Mouse (Mus musculus): Measurements from ENCODE around the gene Cck. TPM values are rescaled to one million over a fixed set of nuclear protein-coding genes. Genes with fewer than 3 reads are reported as not detected.

Gene Cck
- total and polyA plus RNA-seq, 2 experiments from 2014 or later: 150 to 174 TPM

DNA sequence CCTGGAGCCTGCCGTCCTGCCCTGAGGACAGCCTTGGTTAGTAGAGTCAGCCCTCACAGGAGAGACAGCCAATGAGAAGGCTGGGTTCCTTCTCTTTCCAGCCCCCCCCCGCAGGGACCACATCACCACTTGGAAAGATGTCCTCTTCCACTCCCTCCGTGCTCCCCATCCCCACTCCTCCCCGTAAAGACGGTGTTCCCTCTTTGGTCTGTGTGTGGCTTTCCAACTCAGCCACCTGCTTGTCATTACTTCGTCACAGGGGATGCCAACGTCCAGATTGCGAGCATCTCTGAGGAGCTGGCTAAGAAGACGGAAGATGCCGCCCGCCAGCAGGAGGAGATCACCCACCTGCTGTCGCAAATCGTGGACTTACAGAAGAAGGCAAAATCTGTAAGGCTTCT is 49.1 kb downstream of the Cck start:
- TF ChIP-seq CTCF (IDR thresholded peaks at IDR 0.05; ENCODE audit: low read depth): no peak
- H3K4me3 ChIP-seq (ENCODE audit: low read depth, low read length): no peak overlapping the region
- peaks cover 89% of the 10 kb centered on the region for H3K36me3 ChIP-seq (ENCODE audit: insufficient read depth)
- H3K4me1 ChIP-seq (ENCODE audit: insufficient read depth): no peaks in the 10 kb centered on the region
- DNase-seq (peak; percentile 72), ATAC-seq (peak; percentile 42; the same call in 1 of the 2 replicates)
- no peak overlapping the region for H3K9ac ChIP-seq
- no peaks in the 10 kb centered on the region for H3K27me3 ChIP-seq (ENCODE audit: insufficient read depth, low read length)
- no peak overlapping the region for H3K27ac ChIP-seq (ENCODE audit: low read depth, low read length)
- H3K4me2 ChIP-seq (ENCODE audit: low read depth): no peak overlapping the region
- 59% methylated on average over 13 of the region's 13 CpGs for WGBS
- no peaks in the 10 kb centered on the region for H3K9me3 ChIP-seq (ENCODE audit: low read length)

DNA sequence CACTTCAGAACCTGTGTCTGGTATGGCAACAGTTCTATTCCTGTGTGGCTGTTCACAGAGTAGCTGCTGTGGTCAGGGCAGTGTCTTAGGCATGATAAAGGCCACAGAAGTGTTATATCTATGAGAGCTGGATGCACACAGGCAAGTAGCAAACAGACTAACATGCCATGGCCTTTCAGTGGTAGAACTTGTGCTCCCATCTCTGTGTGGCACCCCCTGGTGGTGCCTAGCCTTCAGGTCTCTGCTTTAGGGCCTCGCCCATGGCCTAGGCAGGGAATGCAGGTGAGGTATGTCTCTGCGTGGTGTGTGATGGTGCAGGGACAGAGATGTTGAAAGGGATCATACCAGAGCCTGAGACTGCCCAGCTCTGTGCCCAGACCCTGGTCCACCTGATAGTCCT is 50.1 kb downstream of the Cck start:
- DNase-seq: peak; percentile 30
- Histone ChIP-seq H3K9me3 (ENCODE audit: low read length) (no peaks in the 10 kb centered on the region), H3K9ac (no peak overlapping the region), H3K4me1 (ENCODE audit: insufficient read depth) (no peaks in the 10 kb centered on the region), H3K27me3 (ENCODE audit: insufficient read depth, low read length) (no peaks in the 10 kb centered on the region), H3K36me3 (ENCODE audit: insufficient read depth) (peaks cover 78% of the 10 kb centered on the region), H3K4me2 (ENCODE audit: low read depth) (no peak overlapping the region), H3K27ac (ENCODE audit: low read depth, low read length) (no peak overlapping the region), H3K4me3 (ENCODE audit: low read depth, low read length) (no peak overlapping the region)
- 0 out of 2 replicates have a peak, but pooled peaks have one; percentile 15 for ATAC-seq
- WGBS: 84% methylated on average over 2 of the region's 2 CpGs
- peak; percentile 65 for TF ChIP-seq CTCF (IDR thresholded peaks at IDR 0.05; ENCODE audit: low read depth)

DNA sequence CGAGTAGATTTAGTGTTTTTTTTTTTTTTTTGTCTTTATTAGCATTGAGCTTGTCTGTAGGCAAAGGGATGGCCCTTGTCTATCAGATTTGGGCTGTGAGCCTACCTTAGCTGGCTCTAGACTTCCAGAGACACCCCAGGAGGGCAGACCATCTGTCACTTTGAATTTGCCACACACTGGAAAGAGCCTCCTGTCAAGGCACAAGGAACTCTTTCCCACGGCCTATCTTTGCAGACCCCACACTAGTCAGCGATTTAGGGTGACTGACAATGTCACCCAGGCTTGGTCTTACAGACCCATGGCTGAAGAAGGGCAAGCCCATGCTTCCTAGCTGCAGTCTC is 51.2 kb downstream of the Cck start:
- DNase-seq (no peak), ATAC-seq (no peak)
- Histone ChIP-seq H3K9me3 (ENCODE audit: low read length) (no peaks in the 10 kb centered on the region), H3K36me3 (ENCODE audit: insufficient read depth) (peaks cover 68% of the 10 kb centered on the region), H3K27me3 (ENCODE audit: insufficient read depth, low read length) (no peaks in the 10 kb centered on the region), H3K27ac (ENCODE audit: low read depth, low read length) (0 out of 2 replicates have a peak overlapping the region, but pooled peaks have one; percentile 9), H3K4me1 (ENCODE audit: insufficient read depth) (no peaks in the 10 kb centered on the region), H3K4me2 (ENCODE audit: low read depth) (no peak overlapping the region), H3K9ac (no peak overlapping the region), H3K4me3 (ENCODE audit: low read depth, low read length) (no peak overlapping the region)
- 53% methylated on average over 3 of the region's 3 CpGs for WGBS
- TF ChIP-seq CTCF (IDR thresholded peaks at IDR 0.05; ENCODE audit: low read depth): no peak

DNA sequence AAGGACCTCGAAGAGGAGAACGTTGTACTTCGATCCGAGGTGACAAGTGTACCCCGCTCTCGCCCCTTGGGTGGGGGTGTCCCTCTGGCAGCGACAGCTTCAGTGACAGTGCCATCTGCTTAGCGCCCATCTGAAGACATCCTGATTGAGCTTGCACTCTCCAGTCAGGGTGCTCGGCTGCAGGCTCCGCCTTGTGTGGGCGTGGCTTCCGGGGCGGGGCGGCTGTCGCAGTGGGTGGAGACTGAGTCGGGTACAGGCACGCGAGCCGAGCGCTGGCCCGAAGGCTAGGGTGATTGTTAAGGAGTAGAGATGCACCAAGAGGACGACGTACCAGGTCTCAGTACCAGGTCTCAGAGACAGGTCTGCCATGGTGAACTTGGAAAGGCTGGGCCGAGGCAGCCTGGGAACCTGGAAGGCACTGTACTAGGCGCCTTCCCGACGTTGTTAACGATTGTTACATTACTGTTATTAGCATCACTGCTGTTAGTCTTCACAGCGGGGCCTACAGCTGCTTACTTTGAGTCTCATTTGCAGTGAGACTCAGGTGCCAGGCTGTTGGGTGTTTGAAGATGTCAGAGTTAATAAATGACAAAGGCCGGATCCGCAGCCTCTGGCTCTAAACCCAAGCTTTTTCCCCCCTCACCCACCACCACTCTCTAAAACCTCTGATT is 51.7 kb downstream of the Cck start:
- Histone ChIP-seq H3K9ac (no peak overlapping the region), H3K9me3 (ENCODE audit: low read length) (no peaks in the 10 kb centered on the region), H3K4me1 (ENCODE audit: insufficient read depth) (no peaks in the 10 kb centered on the region), H3K27ac (ENCODE audit: low read depth, low read length) (0 out of 2 replicates have a peak overlapping the region, but pooled peaks have one; percentile 9), H3K36me3 (ENCODE audit: insufficient read depth) (peaks cover 63% of the 10 kb centered on the region), H3K27me3 (ENCODE audit: insufficient read depth, low read length) (no peaks in the 10 kb centered on the region), H3K4me3 (ENCODE audit: low read depth, low read length) (no peak overlapping the region), H3K4me2 (ENCODE audit: low read depth) (no peak overlapping the region)
- TF ChIP-seq CTCF (IDR thresholded peaks at IDR 0.05; ENCODE audit: low read depth): no peak
- WGBS: 71% methylated on average over 31 of the region's 31 CpGs
- peak; percentile 34; the same call in 1 of the 2 replicates for ATAC-seq
- DNase-seq: no peak

DNA sequence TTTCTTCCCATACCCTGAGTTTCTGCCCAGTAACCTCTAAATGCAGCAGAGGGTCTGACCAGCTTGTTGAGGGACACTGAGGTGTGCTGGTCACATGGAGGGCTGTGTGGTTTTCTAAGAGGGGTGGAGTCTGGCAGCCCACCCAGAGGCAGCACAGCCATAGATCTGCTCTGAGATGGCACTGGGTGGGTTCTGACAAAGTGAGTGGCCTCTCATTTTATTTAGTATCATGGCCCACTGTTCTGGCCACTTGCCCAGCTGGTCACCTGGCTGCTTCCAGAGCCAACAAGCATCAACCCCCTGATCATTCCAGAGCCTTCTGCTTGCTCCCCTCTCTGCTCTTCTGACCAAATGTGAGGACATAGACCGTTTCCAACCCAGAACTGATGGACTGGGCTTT is 53.3 kb downstream of the Cck start:
- no peak overlapping the region for H3K4me3 ChIP-seq (ENCODE audit: low read depth, low read length)
- peaks cover 46% of the 10 kb centered on the region for H3K36me3 ChIP-seq (ENCODE audit: insufficient read depth)
- TF ChIP-seq CTCF (IDR thresholded peaks at IDR 0.05; ENCODE audit: low read depth): no peak
- no peaks in the 10 kb centered on the region for H3K9me3 ChIP-seq (ENCODE audit: low read length)
- no peaks in the 10 kb centered on the region for H3K4me1 ChIP-seq (ENCODE audit: insufficient read depth)
- no peak overlapping the region for H3K9ac ChIP-seq
- no peak for DNase-seq
- H3K27me3 ChIP-seq (ENCODE audit: insufficient read depth, low read length): no peaks in the 10 kb centered on the region
- H3K4me2 ChIP-seq (ENCODE audit: low read depth): no peak overlapping the region
- no peak for ATAC-seq
- no peak overlapping the region for H3K27ac ChIP-seq (ENCODE audit: low read depth, low read length)
- WGBS: 82% methylated on average over 1 of the region's 1 CpGs

Other genes starting within 250 kb of the Cck start
- 5.5 and 13.3 TPM in 2 replicates for gene Ulk4, start 218.5 kb downstream of the Cck start, total RNA-seq (2014; rRNA removed)
- gene Ulk4, start 218.5 kb downstream of the Cck start, polyA plus RNA-seq (2015; fragmentation: Nextera tagmentation; extraction: Ambion mirVana): 104 and 105 TPM in 2 replicates
- gene Trak1, start 198.2 kb downstream of the Cck start, total RNA-seq (2014; rRNA removed): 115 and 116 TPM in 2 replicates
- 46.2 and 61.8 TPM in 2 replicates for gene Trak1, start 198.2 kb downstream of the Cck start, polyA plus RNA-seq (2015; fragmentation: Nextera tagmentation; extraction: Ambion mirVana)
- gene Lyzl4, start 146.4 kb upstream of the Cck start, total RNA-seq (2014; rRNA removed): 0.46 TPM in 1 of 2 replicates, not detected in the other
- gene Lyzl4, start 146.4 kb upstream of the Cck start, polyA plus RNA-seq (2015; fragmentation: Nextera tagmentation; extraction: Ambion mirVana): 0.25 TPM in 1 of 2 replicates, not detected in the other
- gene Vipr1, start 147.0 kb upstream of the Cck start, total RNA-seq (2014; rRNA removed): 0.48 and 1.5 TPM in 2 replicates
- 0.34 and 0.89 TPM in 2 replicates for gene Vipr1, start 147.0 kb upstream of the Cck start, polyA plus RNA-seq (2015; fragmentation: Nextera tagmentation; extraction: Ambion mirVana)
- gene Sec22c, start 209.8 kb upstream of the Cck start, total RNA-seq (2014; rRNA removed): 21.2 and 24.8 TPM in 2 replicates
- 22.2 and 36.3 TPM in 2 replicates for gene Sec22c, start 209.8 kb upstream of the Cck start, polyA plus RNA-seq (2015; fragmentation: Nextera tagmentation; extraction: Ambion mirVana)
- 69.5 and 104 TPM in 2 replicates for gene Ss18l2, start 214.6 kb upstream of the Cck start, total RNA-seq (2014; rRNA removed)
- gene Ss18l2, start 214.6 kb upstream of the Cck start, polyA plus RNA-seq (2015; fragmentation: Nextera tagmentation; extraction: Ambion mirVana): 185 and 241 TPM in 2 replicates
- 79.8 and 97.3 TPM in 2 replicates for gene Nktr, start 223.5 kb upstream of the Cck start, total RNA-seq (2014; rRNA removed)
- gene Nktr, start 223.5 kb upstream of the Cck start, polyA plus RNA-seq (2015; fragmentation: Nextera tagmentation; extraction: Ambion mirVana): 31.3 and 43.2 TPM in 2 replicates

All from forebrain, postnatal 0 days (tissue).